Mouse (Mus musculus) bone marrow macrophage, adult 2 months (primary cell): ENCODE results near the gene Prok2.

Source experiments
- CTCF ChIP-seq: IDR thresholded peaks from 2 replicates; pipeline ENCODE4 v1.5.1; 2012; ENCODE audit warnings: low read depth, mild to moderate bottlenecking, low read length, moderate library complexity
- POLR2A ChIP-seq: IDR thresholded peaks from 2 replicates; pipeline ENCODE4 v1.6.1; 2012; ENCODE audit warnings: mild to moderate bottlenecking, low read depth, low read length, borderline replicate concordance

- TF ChIP-seq CTCF (no peak), POLR2A (no peak)
These were observed 33.8 kb downstream of the Prok2 start, which contains the start of gene Gpr27 for GRCm38 (mm10) chr6:99692206-99692915.
